Mouse (Mus musculus) limb, embryonic 11.5 days (tissue): ENCODE measurements around the gene Ugt1a7c. TPM values are rescaled to one million over a fixed set of nuclear protein-coding genes. Genes with fewer than 3 reads are reported as not detected.
A peak's percentile ranks its signal among the peaks of the same experiment; 100 is the strongest.
"Not testable (repeated sequence)": the region's sequence is repeated elsewhere in the genome, so short reads cannot be mapped to it uniquely, and the experiment has no call there.

Source experiments
- ATAC-seq: fragments of 200-750 bp; cut with Nextera tagmentation; 2 replicates; pipeline ENCODE4 v1.8.0; 2017; ENCODE audit warnings: low read depth; ENCODE audit not compliant: insufficient number of reproducible peaks, low FRiP score, low TSS enrichment
- DNase-seq: peaks from one replicate; pipeline ENCODE4 v3.0.0-alpha.2; 2015; ENCODE audit warnings: low spot score
- H3K27ac ChIP-seq: fragments of 300-500 bp; sonication (generic); replicated peaks from 2 replicates; pipeline ENCODE4 v1.5.1; 2014; ENCODE audit warnings: low read depth, mild to moderate bottlenecking, low read length
- H3K27me3 ChIP-seq: fragments of 300-500 bp; sonication (generic); 2 replicates; pipeline ENCODE4 v1.6.1; 2014; ENCODE audit warnings: mild to moderate bottlenecking, low read length, mixed read lengths; ENCODE audit not compliant: control insufficient read depth, insufficient read depth
- H3K36me3 ChIP-seq: fragments of 300-500 bp; sonication (generic); 2 replicates; pipeline ENCODE4 v1.6.1; 2014; ENCODE audit warnings: mild to moderate bottlenecking, low read length, moderate library complexity, mixed read lengths; ENCODE audit not compliant: control insufficient read depth, insufficient read depth
- H3K4me1 ChIP-seq: fragments of 300-500 bp; sonication (generic); 2 replicates; pipeline ENCODE4 v1.6.1; 2014; ENCODE audit warnings: low read length, mixed read lengths; ENCODE audit not compliant: control insufficient read depth, insufficient read depth
- H3K4me2 ChIP-seq: fragments of 300-500 bp; sonication (generic); 2 replicates; pipeline ENCODE4 v1.6.1; 2014; ENCODE audit warnings: low read depth, mild to moderate bottlenecking, moderate library complexity; ENCODE audit not compliant: severe bottlenecking
- H3K4me3 ChIP-seq: fragments of 300-500 bp; sonication (generic); 2 replicates; pipeline ENCODE4 v1.5.1; 2014; ENCODE audit warnings: low read depth, low read length
- H3K9ac ChIP-seq: fragments of 300-500 bp; sonication (generic); 2 replicates; pipeline ENCODE4 v1.6.1; 2014; ENCODE audit warnings: mild to moderate bottlenecking, low read length
- H3K9me3 ChIP-seq: fragments of 300-500 bp; sonication (generic); 2 replicates; pipeline ENCODE4 v1.6.1; 2016; ENCODE audit warnings: low read length; ENCODE audit not compliant: control insufficient read depth
- WGBS: fragments of 180-500 bp; shearing (Covaris S2); extraction: QIAGEN DNeasy Blood & Tissue Kit; methylation state at CpG from one replicate; pipeline ENCODE4 v1.1.7; 2014; 5-methylcytosine and 5-hydroxymethylcytosine counted together
- polyA plus RNA-seq: library from polyadenylated mRNA; unstranded; fragments of >200 nt; fragmentation: Nextera tagmentation; extraction: Ambion mirVana; gene quantifications from 2 replicates; pipeline ENCODE4 v1.2.1, GENCODE M21; 2014

Ugt1a7c gene
- polyA plus RNA-seq, 1 experiment from 2014 or later = 0.79 TPM

- ATAC-seq = no peak
Observed at GRCm38 (mm10) chr1:88138145-88138544, 43.3 kb downstream of the Ugt1a7c start.

GRCm38 (mm10) chr1:88140492-88140891 is 45.6 kb downstream of the Ugt1a7c start:
- WGBS = 76% methylated on average over 1 of the region's 1 CpGs
- H3K4me1 ChIP-seq, H3K27me3 ChIP-seq, H3K9ac ChIP-seq, H3K9me3 ChIP-seq, ATAC-seq, H3K36me3 ChIP-seq, H3K4me2 ChIP-seq, H3K4me3 ChIP-seq, H3K27ac ChIP-seq, DNase-seq: not testable (repeated sequence)

More at GRCm38 (mm10) chr1:88138145-88138544, 43.3 kb downstream of the Ugt1a7c start:
- Histone ChIP-seq H3K9ac (no peak overlapping the region), H3K4me1 (no peaks in the 10 kb centered on the region), H3K27ac (no peak overlapping the region), H3K9me3 (no peaks in the 10 kb centered on the region), H3K4me2 (no peak overlapping the region), H3K4me3 (no peak overlapping the region), H3K27me3 (no peaks in the 10 kb centered on the region), H3K36me3 (no peaks in the 10 kb centered on the region)
- DNase-seq = no peak
- WGBS = 88% methylated on average over 1 of the region's 1 CpGs

- not testable (repeated sequence) for H3K9me3 ChIP-seq, H3K36me3 ChIP-seq, H3K4me3 ChIP-seq, ATAC-seq, H3K27ac ChIP-seq, H3K4me1 ChIP-seq, H3K27me3 ChIP-seq, H3K9ac ChIP-seq, H3K4me2 ChIP-seq
- WGBS = 1% methylated on average over 5 of the region's 5 CpGs
- DNase-seq = peak; percentile 50
Observed at GRCm38 (mm10) chr1:88143966-88144675, 49.3 kb downstream of the Ugt1a7c start.

GRCm38 (mm10) chr1:88145278-88145677 is 50.4 kb downstream of the Ugt1a7c start:
- DNase-seq = peak; percentile 27
- not testable (repeated sequence) for ATAC-seq, H3K9me3 ChIP-seq, H3K4me3 ChIP-seq, H3K4me2 ChIP-seq, H3K9ac ChIP-seq, H3K4me1 ChIP-seq, H3K27me3 ChIP-seq, H3K36me3 ChIP-seq, H3K27ac ChIP-seq
- WGBS = 56% methylated on average over 2 of the region's 2 CpGs

GRCm38 (mm10) chr1:88150133-88150532 is 55.3 kb downstream of the Ugt1a7c start:
- H3K27ac ChIP-seq, H3K4me1 ChIP-seq, DNase-seq, H3K4me2 ChIP-seq, H3K9me3 ChIP-seq, H3K36me3 ChIP-seq, H3K9ac ChIP-seq, ATAC-seq, H3K4me3 ChIP-seq, H3K27me3 ChIP-seq: not testable (repeated sequence)
- WGBS = 82% methylated on average over 2 of the region's 2 CpGs

- no peaks in the 10 kb centered on the region for H3K27me3 ChIP-seq
- H3K36me3 ChIP-seq = no peaks in the 10 kb centered on the region
- ATAC-seq = no peak
- no peaks in the 10 kb centered on the region for H3K9me3 ChIP-seq
- no peak overlapping the region for H3K27ac ChIP-seq
- DNase-seq = no peak
- H3K4me1 ChIP-seq = no peaks in the 10 kb centered on the region
- H3K9ac ChIP-seq = no peak overlapping the region
- WGBS = 77% methylated on average over 2 of the region's 2 CpGs
- H3K4me2 ChIP-seq = no peak overlapping the region
- no peak overlapping the region for H3K4me3 ChIP-seq
Observed at GRCm38 (mm10) chr1:88158430-88158829, 63.6 kb downstream of the Ugt1a7c start.

- H3K4me2 ChIP-seq = no peak within 1 kb of the TSS
- no peaks in the 10 kb centered on the region for H3K36me3 ChIP-seq
- DNase-seq (no peak), ATAC-seq (no peak)
- H3K9me3 ChIP-seq = no peaks in the 10 kb centered on the region
- no peaks in the 10 kb centered on the region for H3K4me1 ChIP-seq
- no peak within 1 kb of the TSS for H3K27ac ChIP-seq
- 77% methylated on average over 5 of the region's 5 CpGs for WGBS
- H3K27me3 ChIP-seq = no peaks in the 10 kb centered on the region
- no peak within 1 kb of the TSS for H3K4me3 ChIP-seq
- no peak within 1 kb of the TSS for H3K9ac ChIP-seq
Observed at GRCm38 (mm10) chr1:88165711-88166110, 70.8 kb downstream of the Ugt1a7c start, which contains the start of gene Ugt1a5. Gene Ugt1a5, plus strand, starts transcription at chr1:88166012.

- ATAC-seq, H3K4me2 ChIP-seq, H3K9me3 ChIP-seq, DNase-seq, H3K27me3 ChIP-seq, H3K36me3 ChIP-seq, H3K27ac ChIP-seq, H3K9ac ChIP-seq, H3K4me1 ChIP-seq, H3K4me3 ChIP-seq: not testable (repeated sequence)
- 91% methylated on average over 5 of the region's 7 CpGs for WGBS
Observed at GRCm38 (mm10) chr1:88172190-88172589, 77.3 kb downstream of the Ugt1a7c start.

- H3K4me3 ChIP-seq = no peak overlapping the region
- H3K9ac ChIP-seq = no peak overlapping the region
- H3K36me3 ChIP-seq = no peaks in the 10 kb centered on the region
- H3K4me2 ChIP-seq = no peak overlapping the region
- DNase-seq (no peak), ATAC-seq (no peak)
- H3K27ac ChIP-seq = no peak overlapping the region
- 88% methylated on average over 1 of the region's 1 CpGs for WGBS
- H3K27me3 ChIP-seq = no peaks in the 10 kb centered on the region
- H3K4me1 ChIP-seq = no peaks in the 10 kb centered on the region
- no peaks in the 10 kb centered on the region; the same call in 1 of the 2 replicates for H3K9me3 ChIP-seq
Observed at GRCm38 (mm10) chr1:88179657-88180056, 84.8 kb downstream of the Ugt1a7c start.
